Mouse (Mus musculus): ENCODE data around the gene Nxn.

GRCm38 (mm10) chr11:76336224-76336623 is 62.7 kb downstream of the Nxn start:
- TF ChIP-seq CTCF (IDR thresholded peaks at IDR 0.05; ENCODE audit: low read depth) (no peak), EP300 (IDR thresholded peaks at IDR 0.05; ENCODE audit: low read depth) (no peak)

Measured in heart, postnatal 0 days (tissue).